Mouse (Mus musculus) MEL-GATA-1-ER (cell line): ENCODE measurements around the gene Slc43a2.
"Not testable (repeated sequence)": the region's sequence is repeated elsewhere in the genome, so short reads cannot be mapped to it uniquely, and the experiment has no call there.

ENCODE experiments used
- DNase-seq: peaks from one replicate; pipeline ENCODE4 v3.0.0-alpha.2; 2012; ENCODE audit warnings: low read depth; ENCODE audit errors: extremely low read depth

Slc43a2 gene

GRCm38 (mm10) chr11:75550200-75550946, 18.9 kb downstream of the Slc43a2 start:
- no peak for DNase-seq

DNA sequence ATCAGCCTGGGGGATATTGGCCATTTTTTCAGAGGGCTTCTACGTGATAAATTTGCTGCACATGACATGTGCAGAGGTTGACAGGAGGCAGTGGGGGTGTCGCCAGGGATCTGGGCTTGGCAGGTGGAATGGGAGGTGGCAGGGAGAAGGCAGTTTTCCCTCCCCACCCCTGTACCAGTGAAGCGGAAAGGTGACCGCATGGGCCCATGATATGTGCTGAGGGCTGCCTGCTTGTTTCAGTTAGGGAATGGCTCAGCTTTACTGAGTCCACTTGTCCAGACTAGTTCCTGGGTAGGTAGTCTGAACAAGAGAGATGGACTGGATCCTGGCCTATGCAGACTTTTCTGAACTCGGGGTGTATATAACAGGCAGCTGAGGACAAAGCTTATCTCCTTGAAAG, 19.8 kb downstream of the Slc43a2 start:
- DNase-seq: no peak

- no peak for DNase-seq
These were observed 20.5 kb downstream of the Slc43a2 start for GRCm38 (mm10) chr11:75551961-75552441.

DNA sequence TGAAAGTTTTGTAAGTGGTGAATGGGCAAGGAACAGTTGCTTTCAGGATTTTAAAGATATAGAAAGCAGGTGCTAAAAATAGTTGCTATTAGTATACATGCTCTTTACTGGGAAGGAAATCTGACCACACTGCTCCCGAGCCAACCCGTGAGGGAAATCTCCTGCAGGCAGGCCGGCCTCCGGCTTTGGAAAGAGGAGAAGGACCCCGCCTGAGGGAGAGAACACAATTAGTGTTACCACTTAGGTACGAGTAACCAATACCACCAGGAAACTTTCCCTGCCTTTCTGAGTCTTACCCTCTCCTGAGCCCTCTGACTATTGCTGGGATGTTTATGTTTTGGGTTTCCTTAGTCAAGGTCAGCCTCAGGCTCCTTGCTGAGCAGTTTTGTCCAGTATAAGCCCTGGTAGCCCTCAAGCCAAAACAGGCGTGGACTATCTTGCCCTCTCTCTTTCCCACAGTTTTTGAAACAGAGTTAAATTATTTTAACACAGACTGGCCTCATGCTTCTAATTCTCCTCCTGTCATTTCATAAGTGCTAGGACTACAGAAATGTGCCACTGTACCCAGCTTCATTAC, 21.5 kb downstream of the Slc43a2 start:
- DNase-seq: no peak

GRCm38 (mm10) chr11:75556006-75556405, 24.5 kb downstream of the Slc43a2 start:
- not testable (repeated sequence) for DNase-seq

GRCm38 (mm10) chr11:75557142-75557541, 25.6 kb downstream of the Slc43a2 start:
- DNase-seq: no peak

DNA sequence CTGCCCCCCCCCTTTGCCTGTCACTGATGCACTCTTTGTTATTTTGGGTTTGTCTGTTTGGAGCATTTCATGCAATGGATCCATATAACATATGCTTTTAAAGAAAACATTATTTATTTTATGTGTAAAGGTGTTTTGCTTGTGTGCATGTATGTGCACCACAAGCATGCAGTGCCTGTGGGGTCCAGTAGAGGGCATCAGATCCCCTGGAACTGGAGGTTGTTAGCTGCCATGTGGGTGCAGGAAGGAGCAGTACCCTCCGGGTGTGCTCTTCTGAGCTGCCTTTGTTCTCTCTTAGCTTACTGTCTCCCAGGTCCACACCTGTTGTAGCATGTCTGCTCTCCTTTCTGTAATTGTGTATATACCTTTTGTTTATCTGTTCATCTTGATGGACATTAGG, 26.6 kb downstream of the Slc43a2 start:
- DNase-seq: no peak

- no peak for DNase-seq
These were observed 28.5 kb downstream of the Slc43a2 start for GRCm38 (mm10) chr11:75559870-75560504.

- no peak for DNase-seq
These were observed 29.3 kb downstream of the Slc43a2 start for GRCm38 (mm10) chr11:75560530-75561409.

- no peak for DNase-seq
These were observed 29.9 kb downstream of the Slc43a2 start for GRCm38 (mm10) chr11:75561410-75561791.

DNA sequence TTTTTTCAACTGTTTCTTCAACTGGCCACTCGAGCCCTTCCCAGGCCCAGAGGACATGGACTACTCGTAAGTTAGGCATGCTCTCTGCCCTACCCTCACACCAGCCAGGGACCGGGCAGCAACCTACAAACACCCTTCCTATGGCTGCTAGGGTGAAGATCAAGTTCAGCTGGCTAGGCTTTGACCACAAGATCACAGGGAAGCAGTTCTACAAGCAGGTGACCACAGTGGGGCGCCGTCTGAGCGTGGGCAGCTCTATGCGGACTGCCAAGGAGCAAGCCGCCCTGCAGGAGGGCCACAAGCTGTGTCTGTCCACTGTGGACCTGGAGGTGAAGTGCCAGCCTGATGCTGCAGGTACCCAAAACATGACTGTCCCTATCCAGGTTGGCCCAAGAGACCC, 31.3 kb downstream of the Slc43a2 start:
- DNase-seq: no peak

DNA sequence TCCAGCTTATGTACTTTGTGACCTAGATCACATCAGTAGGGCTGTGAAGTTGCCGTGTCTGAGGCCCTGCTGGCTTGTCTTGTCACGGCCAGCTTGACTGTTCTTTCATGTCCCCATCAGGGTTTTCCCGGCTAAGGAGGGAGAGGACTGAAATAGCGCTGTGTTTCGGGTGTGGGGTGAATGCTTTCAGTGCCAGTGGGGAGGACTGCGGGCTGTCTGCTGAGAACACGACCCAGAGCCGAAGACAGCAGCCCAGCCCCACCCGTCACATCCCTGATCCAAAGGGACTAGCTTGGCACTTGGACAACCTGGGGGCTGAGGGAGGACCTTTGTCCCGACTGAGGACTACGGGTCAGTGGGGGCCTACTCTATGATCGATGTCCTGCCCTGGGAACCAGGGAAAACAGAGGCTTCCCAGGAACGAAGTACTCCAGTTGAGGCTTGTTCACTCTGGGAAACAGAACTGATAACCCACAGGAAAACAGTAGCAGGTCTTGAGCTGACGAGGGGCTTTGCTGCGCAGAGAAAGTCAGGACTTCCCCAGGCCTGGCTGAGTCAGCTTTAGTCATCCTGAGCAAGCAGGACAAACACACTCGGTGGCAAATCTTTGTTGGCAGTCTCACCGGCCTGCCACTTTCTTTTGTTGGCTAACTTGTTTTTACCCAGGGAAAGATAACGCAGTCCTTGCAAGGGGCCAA, 32.5 kb downstream of the Slc43a2 start:
- DNase-seq: no peak

- DNase-seq: no peak
These were observed 34.4 kb downstream of the Slc43a2 start for GRCm38 (mm10) chr11:75565849-75566248.

- DNase-seq: no peak
These were observed 35.0 kb downstream of the Slc43a2 start for GRCm38 (mm10) chr11:75566276-75567196.

GRCm38 (mm10) chr11:75567346-75568114, 36.0 kb downstream of the Slc43a2 start:
- DNase-seq: no peak

DNA sequence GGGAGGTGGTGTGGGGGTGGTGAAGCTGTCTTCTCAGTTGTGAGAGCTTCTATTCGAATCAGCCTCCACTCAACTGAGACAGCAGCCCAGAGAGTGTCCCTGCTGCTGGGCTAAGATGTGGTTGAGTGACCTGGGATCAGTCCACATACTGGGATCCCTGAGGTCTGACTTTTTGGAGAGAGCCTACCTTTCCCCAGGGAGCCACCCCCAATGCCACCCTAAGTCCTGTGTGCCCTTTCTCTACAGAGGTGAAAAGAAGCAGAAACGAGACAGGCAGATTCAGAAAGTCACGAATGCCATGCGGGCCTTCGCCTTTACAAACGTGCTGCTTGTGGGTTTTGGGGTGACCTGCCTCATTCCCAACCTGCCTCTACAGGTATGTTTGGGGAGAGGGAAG, 36.6 kb downstream of the Slc43a2 start:
- no peak for DNase-seq

- DNase-seq: no peak
These were observed 37.5 kb downstream of the Slc43a2 start for GRCm38 (mm10) chr11:75568962-75569361.

DNA sequence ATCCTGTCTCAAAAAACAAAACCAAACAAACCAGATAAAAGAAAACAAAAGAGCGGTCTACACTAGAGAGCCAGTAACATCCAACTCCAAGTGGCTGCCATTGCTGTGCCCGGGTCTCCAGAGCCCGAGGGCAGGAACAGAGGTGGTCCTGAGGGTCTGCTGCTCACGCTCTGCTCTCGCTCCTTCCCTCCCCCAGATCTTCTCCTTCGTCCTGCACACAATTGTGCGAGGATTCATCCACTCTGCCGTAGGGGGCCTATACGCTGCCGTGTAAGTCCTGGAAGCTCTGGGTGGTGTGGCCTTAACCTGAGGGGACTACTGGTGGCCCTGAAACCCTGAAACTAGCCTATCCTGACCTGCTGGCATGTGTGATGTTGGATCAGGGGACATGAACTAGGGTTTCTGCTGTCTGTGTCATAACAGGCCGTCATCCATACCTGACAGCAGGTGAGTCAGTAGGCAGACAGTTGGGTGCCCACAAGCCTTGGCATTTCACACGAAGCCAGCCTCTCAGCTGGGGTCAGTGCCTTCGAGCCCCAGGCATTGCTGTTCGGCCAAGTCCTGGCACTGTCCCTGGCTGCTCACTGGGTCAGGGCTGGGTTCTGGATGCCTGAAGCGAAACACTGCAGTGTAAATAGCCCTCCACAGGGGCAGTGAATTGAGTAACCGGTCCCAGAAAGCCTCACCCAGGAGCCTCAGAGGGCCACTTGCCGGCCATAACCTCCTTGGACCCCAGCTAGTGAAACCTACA, 39.1 kb downstream of the Slc43a2 start:
- DNase-seq: no peak
